Mouse (Mus musculus): ENCODE data around the gene 4930556J24Rik.

GRCm38 (mm10) chr11:3963610-3964415 is 12.8 kb downstream of the 4930556J24Rik start, which contains the start of gene Pes1:
- TF ChIP-seq CTCF (IDR thresholded peaks at IDR 0.05; ENCODE audit: low read depth) (no peak), EP300 (IDR thresholded peaks at IDR 0.05; ENCODE audit: low read depth) (peak; percentile 92)

Data from heart, postnatal 0 days (tissue).